Mouse (Mus musculus) neural tube, embryonic 15.5 days (tissue): ENCODE data around the gene Fam76b. TPM values are rescaled to one million over a fixed set of nuclear protein-coding genes. Genes with fewer than 3 reads are reported as not detected.

Experiments used
- ATAC-seq: fragments of 200-750 bp; cut with Nextera tagmentation; 2 replicates; pipeline ENCODE4 v1.8.0; 2017; ENCODE audit warnings: mild to moderate bottlenecking, moderate TSS enrichment, moderate library complexity; ENCODE audit not compliant: low FRiP score
- H3K27ac ChIP-seq: fragments of 300-500 bp; sonication (generic); replicated peaks from 2 replicates; pipeline ENCODE4 v1.5.1; 2015; ENCODE audit warnings: mild to moderate bottlenecking, inconsistent platforms
- H3K27me3 ChIP-seq: fragments of 300-500 bp; sonication (generic); replicated peaks from 2 replicates; pipeline ENCODE4 v1.6.1; 2015; ENCODE audit warnings: inconsistent platforms
- H3K36me3 ChIP-seq: fragments of 300-500 bp; sonication (generic); 2 replicates; pipeline ENCODE4 v1.6.1; 2015; ENCODE audit warnings: inconsistent platforms
- H3K4me1 ChIP-seq: fragments of 300-500 bp; sonication (generic); 2 replicates; pipeline ENCODE4 v1.6.1; 2015; ENCODE audit warnings: inconsistent platforms
- H3K4me2 ChIP-seq: fragments of 300-500 bp; sonication (generic); 2 replicates; pipeline ENCODE4 v1.6.1; 2015; ENCODE audit warnings: inconsistent platforms, mild to moderate bottlenecking, moderate library complexity
- H3K4me3 ChIP-seq: fragments of 300-500 bp; sonication (generic); replicated peaks from 2 replicates; pipeline ENCODE4 v1.5.1; 2015; ENCODE audit warnings: mild to moderate bottlenecking, inconsistent platforms
- H3K9ac ChIP-seq: fragments of 300-500 bp; sonication (generic); replicated peaks from 2 replicates; pipeline ENCODE4 v1.6.1; 2015; ENCODE audit warnings: mild to moderate bottlenecking, inconsistent platforms
- H3K9me3 ChIP-seq: fragments of 300-500 bp; sonication (generic); replicated peaks from 2 replicates; pipeline ENCODE4 v1.6.1; 2016; ENCODE audit warnings: inconsistent platforms
- WGBS: fragments of 180-500 bp; shearing (Covaris S2); methylation state at CpG from one replicate; pipeline ENCODE4 v1.1.7; 2015; ENCODE audit warnings: mixed read lengths; 5-methylcytosine and 5-hydroxymethylcytosine counted together
- polyA plus RNA-seq: library from polyadenylated mRNA; unstranded; fragments of >200 nt; fragmentation: Nextera tagmentation; extraction: Ambion mirVana; gene quantifications from 2 replicates; pipeline ENCODE4 v1.2.1, GENCODE M21; 2015

Gene Fam76b
- polyA plus RNA-seq, 1 experiment from 2014 or later, result 15.5 TPM

GRCm38 (mm10) chr9:13826391-13826805, 1.1 kb upstream of the Fam76b start:
- Histone ChIP-seq H3K4me1 (peaks cover 32% of the 10 kb centered on the region), H3K9ac (peak overlapping the region; percentile 83), H3K9me3 (no peaks in the 10 kb centered on the region), H3K27ac (peak overlapping the region; percentile 98), H3K4me2 (peak overlapping the region; percentile 76), H3K36me3 (peaks cover 9% of the 10 kb centered on the region), H3K27me3 (no peaks in the 10 kb centered on the region), H3K4me3 (peak overlapping the region; percentile 81)
- under 1% methylated on average over 31 of the region's 31 CpGs for WGBS
- ATAC-seq, result peak; percentile 16

GRCm38 (mm10) chr9:13826832-13827405, 597 bp upstream of the Fam76b start, which contains the start of gene Cep57:
Gene Cep57, minus strand, starts transcription at chr9:13827107.
- Histone ChIP-seq H3K4me1 (peaks cover 32% of the 10 kb centered on the region), H3K36me3 (peaks cover 13% of the 10 kb centered on the region), H3K27ac (peak within 1 kb of the TSS; percentile 98), H3K9me3 (no peaks in the 10 kb centered on the region), H3K4me3 (peak within 1 kb of the TSS; percentile 81), H3K9ac (peak within 1 kb of the TSS; percentile 87), H3K27me3 (no peaks in the 10 kb centered on the region), H3K4me2 (peak within 1 kb of the TSS; percentile 82)
- ATAC-seq, result peak; percentile 95
- under 1% methylated on average over 44 of the region's 44 CpGs for WGBS

GRCm38 (mm10) chr9:13828087-13828441, 548 bp downstream of the Fam76b start:
- WGBS, result under 1% methylated on average over 23 of the region's 23 CpGs
- Histone ChIP-seq H3K4me2 (peak overlapping the region; percentile 82), H3K9me3 (no peaks in the 10 kb centered on the region), H3K36me3 (peaks cover 24% of the 10 kb centered on the region), H3K4me3 (peak overlapping the region; percentile 81), H3K9ac (peak overlapping the region; percentile 87), H3K4me1 (peaks cover 32% of the 10 kb centered on the region), H3K27ac (peak overlapping the region; percentile 98), H3K27me3 (no peaks in the 10 kb centered on the region)
- ATAC-seq, result peak; percentile 20

- no peak overlapping the region for H3K4me2 ChIP-seq
- WGBS, result 89% methylated on average over 3 of the region's 3 CpGs
- peaks cover 72% of the 10 kb centered on the region for H3K36me3 ChIP-seq
- H3K4me3 ChIP-seq, result no peak overlapping the region
- ATAC-seq, result no peak
- no peak overlapping the region for H3K9ac ChIP-seq
- H3K27ac ChIP-seq, result no peak overlapping the region
- H3K27me3 ChIP-seq, result no peaks in the 10 kb centered on the region
- 0 out of 2 replicates have a peak, but pooled peaks cover 2% of the 10 kb centered on the region for H3K4me1 ChIP-seq
- H3K9me3 ChIP-seq, result no peaks in the 10 kb centered on the region
Measured at GRCm38 (mm10) chr9:13835256-13835655, 7.7 kb downstream of the Fam76b start.

GRCm38 (mm10) chr9:13836726-13837125, 9.2 kb downstream of the Fam76b start:
- no peak for ATAC-seq
- WGBS, result 82% methylated on average over 2 of the region's 2 CpGs
- no peak overlapping the region for H3K9ac ChIP-seq

GRCm38 (mm10) chr9:13847591-13847990, 20.1 kb downstream of the Fam76b start:
- Histone ChIP-seq H3K27me3 (no peaks in the 10 kb centered on the region), H3K9ac (no peak overlapping the region), H3K27ac (no peak overlapping the region), H3K36me3 (peaks cover 18% of the 10 kb centered on the region), H3K4me3 (no peak overlapping the region), H3K9me3 (no peaks in the 10 kb centered on the region), H3K4me1 (no peaks in the 10 kb centered on the region), H3K4me2 (no peak overlapping the region)
- WGBS, result 88% methylated on average over 3 of the region's 3 CpGs
- no peak for ATAC-seq

More at GRCm38 (mm10) chr9:13836726-13837125, 9.2 kb downstream of the Fam76b start:
- H3K4me2 ChIP-seq, result no peak overlapping the region
- no peaks in the 10 kb centered on the region for H3K4me1 ChIP-seq
- H3K36me3 ChIP-seq, result peaks cover 73% of the 10 kb centered on the region
- no peaks in the 10 kb centered on the region for H3K27me3 ChIP-seq
- H3K27ac ChIP-seq, result no peak overlapping the region
- no peak overlapping the region for H3K4me3 ChIP-seq
- no peaks in the 10 kb centered on the region for H3K9me3 ChIP-seq

GRCm38 (mm10) chr9:13848481-13849480, 21.3 kb downstream of the Fam76b start:
- H3K27me3 ChIP-seq, result no peaks in the 10 kb centered on the region
- peak; percentile 90 for ATAC-seq
- no peak overlapping the region for H3K4me3 ChIP-seq
- no peak overlapping the region for H3K27ac ChIP-seq
- H3K36me3 ChIP-seq, result peaks cover 12% of the 10 kb centered on the region
- no peak overlapping the region for H3K9ac ChIP-seq
- H3K4me1 ChIP-seq, result no peaks in the 10 kb centered on the region
- no peaks in the 10 kb centered on the region for H3K9me3 ChIP-seq
- 82% methylated on average over 10 of the region's 10 CpGs for WGBS
- no peak overlapping the region for H3K4me2 ChIP-seq

- H3K9me3 ChIP-seq, result no peaks in the 10 kb centered on the region
- no peaks in the 10 kb centered on the region for H3K27me3 ChIP-seq
- no peak overlapping the region for H3K4me3 ChIP-seq
- no peaks in the 10 kb centered on the region for H3K36me3 ChIP-seq
- WGBS, result 74% methylated on average over 3 of the region's 3 CpGs
- H3K4me1 ChIP-seq, result no peaks in the 10 kb centered on the region
- no peak overlapping the region for H3K27ac ChIP-seq
- H3K4me2 ChIP-seq, result no peak overlapping the region
- no peak for ATAC-seq
- no peak overlapping the region for H3K9ac ChIP-seq
Measured at GRCm38 (mm10) chr9:13853876-13854275, 26.4 kb downstream of the Fam76b start.

GRCm38 (mm10) chr9:13856247-13856646, 28.7 kb downstream of the Fam76b start:
- 86% methylated on average over 1 of the region's 1 CpGs for WGBS

GRCm38 (mm10) chr9:13856777-13857176, 29.3 kb downstream of the Fam76b start:
- Histone ChIP-seq H3K4me3 (no peak overlapping the region), H3K27me3 (no peaks in the 10 kb centered on the region), H3K36me3 (no peaks in the 10 kb centered on the region), H3K9me3 (no peaks in the 10 kb centered on the region), H3K4me1 (no peaks in the 10 kb centered on the region), H3K4me2 (no peak overlapping the region), H3K9ac (no peak overlapping the region), H3K27ac (no peak overlapping the region)
- ATAC-seq, result no peak
- 84% methylated on average over 4 of the region's 4 CpGs for WGBS

More at GRCm38 (mm10) chr9:13856247-13856646, 28.7 kb downstream of the Fam76b start:
- Histone ChIP-seq H3K36me3 (no peaks in the 10 kb centered on the region), H3K9ac (no peak overlapping the region), H3K4me1 (no peaks in the 10 kb centered on the region), H3K4me3 (no peak overlapping the region), H3K4me2 (no peak overlapping the region), H3K27me3 (no peaks in the 10 kb centered on the region), H3K27ac (no peak overlapping the region), H3K9me3 (no peaks in the 10 kb centered on the region)
- no peak for ATAC-seq

GRCm38 (mm10) chr9:13867646-13868045, 40.1 kb downstream of the Fam76b start:
- 70% methylated on average over 2 of the region's 2 CpGs for WGBS
- Histone ChIP-seq H3K4me3 (no peak overlapping the region), H3K9me3 (no peaks in the 10 kb centered on the region), H3K9ac (no peak overlapping the region), H3K36me3 (no peaks in the 10 kb centered on the region), H3K4me2 (no peak overlapping the region), H3K27me3 (no peaks in the 10 kb centered on the region), H3K27ac (no peak overlapping the region), H3K4me1 (no peaks in the 10 kb centered on the region)
- no peak for ATAC-seq

- ATAC-seq, result no peak
Measured at GRCm38 (mm10) chr9:13871631-13872030, 44.1 kb downstream of the Fam76b start.

More at GRCm38 (mm10) chr9:13871631-13872030, 44.1 kb downstream of the Fam76b start:
- no peaks in the 10 kb centered on the region for H3K9me3 ChIP-seq
- H3K27me3 ChIP-seq, result no peaks in the 10 kb centered on the region
- H3K4me3 ChIP-seq, result no peak overlapping the region
- H3K36me3 ChIP-seq, result no peaks in the 10 kb centered on the region
- H3K9ac ChIP-seq, result no peak overlapping the region
- 90% methylated on average over 7 of the region's 7 CpGs for WGBS
- no peak overlapping the region for H3K27ac ChIP-seq
- H3K4me2 ChIP-seq, result no peak overlapping the region
- no peaks in the 10 kb centered on the region for H3K4me1 ChIP-seq
